Mouse (Mus musculus) B cell, adult 2 months (primary cell): Measurements from ENCODE around the gene Otog.

ENCODE experiments used
- DNase-seq, 2 experiments: peaks; one replicate each; pipeline ENCODE4 v3.0.0; 2022

The Otog gene

DNA sequence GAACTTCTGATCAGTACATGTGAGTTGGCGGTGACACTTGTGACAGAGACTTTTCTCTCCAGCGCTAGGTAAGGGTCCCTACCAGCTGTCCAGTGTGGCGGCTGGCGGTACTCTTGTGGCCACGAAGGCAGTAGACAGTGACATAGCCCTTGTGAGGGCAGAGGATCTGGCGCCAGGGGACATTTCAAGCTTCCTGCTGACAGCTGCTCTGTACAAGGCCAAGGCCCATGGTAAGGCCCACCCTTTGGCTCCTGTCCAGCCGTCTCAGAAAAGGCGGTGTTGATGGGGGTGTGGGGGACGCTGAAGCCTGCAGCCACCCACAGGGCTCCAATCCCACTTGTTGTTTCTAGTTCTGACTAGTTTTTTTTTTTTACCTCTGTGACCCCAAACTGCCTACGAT is 42.9 kb downstream of the Otog start:
- DNase-seq = no peak

DNA sequence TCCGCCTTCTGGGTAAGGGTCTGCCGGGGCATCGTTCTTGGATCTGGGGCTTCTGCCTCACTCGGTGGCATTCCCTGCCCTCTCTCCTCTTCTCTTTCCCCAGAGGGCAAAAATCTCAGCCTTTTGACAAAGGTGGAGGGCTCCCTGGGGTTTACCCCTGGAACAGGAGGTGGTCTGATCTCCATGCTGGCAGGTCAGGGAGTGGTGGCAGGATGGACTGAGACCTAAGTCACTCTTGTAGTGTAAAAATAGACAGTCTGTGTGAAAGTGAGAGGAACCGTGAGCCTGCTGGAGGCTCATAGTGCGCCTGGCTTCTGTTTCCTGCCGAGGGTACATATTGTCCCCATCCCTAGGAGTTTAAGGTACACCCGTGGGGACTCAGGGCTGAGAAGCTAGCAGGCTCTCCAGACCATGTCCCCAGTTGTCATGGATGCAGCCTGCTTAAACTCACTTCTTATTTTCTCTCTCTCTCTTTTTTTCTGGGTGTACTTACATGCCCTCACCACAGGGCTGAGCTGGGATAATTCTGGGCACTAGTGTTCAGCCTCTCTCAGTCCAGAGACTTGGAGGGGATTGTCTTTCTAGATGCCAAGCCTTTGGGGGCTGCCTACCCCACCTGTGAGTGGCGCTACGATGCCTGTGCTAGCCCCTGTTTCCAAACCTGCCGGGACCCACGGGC is 44.5 kb downstream of the Otog start:
- DNase-seq = no peak

DNA sequence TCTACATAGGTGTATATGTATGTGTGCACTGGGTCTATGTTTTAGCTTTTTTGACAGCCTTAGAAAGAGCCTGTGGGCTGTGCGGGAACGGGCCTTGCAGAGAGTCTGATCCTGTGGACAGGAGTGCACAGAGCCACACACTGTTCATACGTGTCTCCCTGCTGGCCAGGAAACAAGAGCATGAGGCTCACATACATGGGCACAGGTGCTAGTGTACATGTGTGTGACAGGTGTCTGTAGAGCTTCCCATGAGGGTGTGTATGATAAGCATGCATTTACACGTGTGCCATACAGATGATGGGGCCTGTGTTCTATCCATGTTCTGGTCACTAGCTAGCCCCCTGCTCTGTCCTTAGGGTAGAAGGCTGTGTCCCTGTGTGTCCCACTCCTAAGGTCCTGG is 45.6 kb downstream of the Otog start:
- no peak for DNase-seq

DNA sequence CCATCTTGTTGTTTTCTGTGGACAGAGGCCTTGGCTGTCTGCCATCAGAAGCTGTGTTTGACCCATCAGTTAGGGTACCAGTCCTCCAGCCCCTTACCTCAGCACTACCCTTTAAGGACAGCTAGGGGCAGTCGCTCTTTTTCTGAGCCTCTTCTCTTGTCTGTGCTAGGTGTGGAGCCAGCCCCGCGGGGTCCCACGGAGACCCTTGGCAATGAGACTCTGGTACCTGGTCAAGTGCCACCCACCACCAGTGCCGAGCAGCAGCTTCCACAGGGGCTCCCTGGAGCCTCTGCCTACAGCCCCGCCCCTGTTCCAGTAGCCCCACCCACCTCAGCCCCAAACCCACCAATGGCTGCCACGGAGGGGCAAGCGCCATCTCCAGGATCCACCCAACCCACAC is 46.3 kb downstream of the Otog start:
- no peak for DNase-seq

DNA sequence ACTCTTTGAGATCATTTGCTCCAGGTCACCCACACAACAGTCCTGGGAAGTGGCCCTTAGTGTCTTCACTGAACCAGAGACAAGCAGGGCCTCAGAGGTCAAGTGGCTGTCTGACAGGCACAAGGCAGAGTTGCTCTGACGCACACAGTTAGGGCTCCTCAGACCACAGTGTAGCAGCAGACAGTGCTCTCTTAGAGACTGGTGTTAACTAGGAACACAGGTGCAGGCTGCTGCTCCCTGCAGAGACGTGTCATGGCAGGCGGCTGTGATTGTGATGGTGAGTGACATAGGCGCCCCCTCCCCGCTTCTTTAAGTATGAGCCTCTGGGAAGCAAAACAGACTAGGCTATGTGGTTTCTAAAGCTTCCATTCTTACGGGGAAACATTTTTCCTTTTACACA is 55.5 kb downstream of the Otog start:
- no peak for DNase-seq

DNA sequence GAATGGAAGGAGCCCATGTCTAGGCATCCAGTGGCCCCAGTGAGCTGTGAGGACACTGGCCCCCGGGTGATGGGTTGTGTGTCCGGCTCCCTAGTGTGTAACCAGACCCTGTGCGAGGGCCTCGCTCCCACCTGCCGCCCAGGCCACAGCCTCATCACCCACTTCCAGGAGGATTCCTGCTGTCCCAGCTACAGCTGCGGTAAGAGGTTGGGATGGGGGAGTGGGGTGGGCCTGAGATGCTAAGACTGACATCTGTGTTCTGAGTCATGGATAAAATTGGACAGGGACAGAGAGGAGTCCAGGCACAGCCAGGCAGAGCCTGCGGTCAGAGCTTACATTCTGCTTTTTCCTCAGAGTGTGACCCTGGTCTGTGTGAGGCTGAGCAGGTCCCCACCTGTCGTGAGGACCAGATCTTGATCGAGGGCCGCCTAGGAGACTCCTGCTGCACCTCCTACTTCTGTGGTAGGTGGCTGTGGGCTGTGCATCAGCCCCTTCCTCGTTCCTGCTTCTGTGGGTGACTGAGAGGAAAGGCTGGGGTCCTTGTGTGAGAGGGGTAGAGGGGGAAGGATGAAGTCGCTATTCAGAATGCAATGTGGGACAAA is 60.3 kb downstream of the Otog start:
- no peak for DNase-seq

DNA sequence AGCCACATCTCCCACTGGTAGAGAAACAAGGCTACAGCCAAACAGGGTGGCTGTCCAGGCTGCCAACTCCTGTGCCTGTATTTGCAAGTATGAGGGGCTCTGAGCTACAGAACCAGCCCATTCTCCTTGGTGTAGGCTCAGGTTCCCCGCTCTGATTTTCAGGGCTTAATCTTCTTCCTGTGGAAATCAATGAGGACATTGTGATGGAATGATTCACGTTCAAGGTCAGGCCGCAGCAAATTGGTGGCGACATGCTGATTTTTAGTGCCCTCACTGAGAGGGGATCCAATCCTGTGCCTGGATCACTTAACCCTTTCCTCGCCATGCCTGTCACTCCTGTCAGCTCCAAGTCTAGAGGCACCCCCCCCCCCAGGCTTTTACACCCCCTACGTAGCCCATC is 72.7 kb downstream of the Otog start:
- DNase-seq = no peak

DNA sequence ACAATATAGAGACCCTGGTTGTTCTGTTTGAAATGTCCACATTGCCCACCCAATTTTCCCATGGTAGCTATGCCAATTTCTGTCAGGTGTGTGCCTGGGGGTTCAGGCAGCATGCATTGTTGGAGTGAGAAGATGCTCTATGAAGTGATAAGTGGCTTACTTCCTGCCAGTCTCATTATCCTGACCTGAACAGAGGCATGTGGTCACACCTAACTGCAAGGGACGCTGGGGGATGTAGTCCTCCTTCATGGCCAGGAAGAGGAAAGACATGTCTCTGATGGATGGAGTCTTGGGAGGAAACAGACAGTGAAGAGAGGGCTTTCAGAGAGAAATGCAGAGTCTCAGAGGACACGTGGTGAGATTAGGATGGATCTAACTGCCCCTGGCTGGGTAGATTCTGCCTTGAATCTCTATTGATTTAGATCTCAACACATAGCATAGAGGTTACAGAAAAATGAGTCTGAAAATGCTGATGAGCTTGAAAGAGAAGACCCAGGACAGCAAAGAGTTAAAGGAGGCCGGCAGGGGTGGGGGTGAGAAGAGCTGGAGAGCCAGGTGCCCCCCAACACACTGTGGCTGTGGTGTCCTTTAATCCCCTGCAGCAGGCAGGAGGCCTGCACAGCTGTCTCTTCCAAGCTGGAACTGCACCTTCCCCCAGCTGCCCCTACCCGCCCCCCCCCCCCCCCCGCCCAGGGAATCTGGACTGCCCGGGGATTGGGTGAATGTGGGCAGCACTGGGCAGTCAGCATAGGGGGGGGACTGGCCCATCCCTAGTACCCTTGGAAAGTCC is 73.6 kb downstream of the Otog start:
- DNase-seq = no peak

DNA sequence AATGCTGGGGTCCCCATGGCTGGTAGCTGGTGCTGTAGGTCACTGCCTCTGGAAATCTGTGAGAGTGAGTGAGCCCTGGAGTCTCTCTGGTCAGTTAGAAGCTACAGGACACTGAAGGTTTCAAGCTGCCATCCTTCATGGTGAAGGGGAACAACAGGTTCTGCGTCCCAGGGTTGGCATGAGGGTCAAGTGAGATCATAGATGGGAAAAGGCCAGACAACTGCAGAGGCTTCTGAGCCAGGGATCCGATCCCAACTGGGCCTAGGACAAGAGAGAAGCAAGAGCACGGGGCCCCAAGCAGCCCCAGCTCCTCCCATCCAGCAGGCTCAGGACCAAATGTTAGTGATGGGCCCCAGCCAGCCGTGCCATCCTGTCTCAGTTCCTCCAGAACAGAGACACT is 74.9 kb downstream of the Otog start:
- no peak for DNase-seq

DNA sequence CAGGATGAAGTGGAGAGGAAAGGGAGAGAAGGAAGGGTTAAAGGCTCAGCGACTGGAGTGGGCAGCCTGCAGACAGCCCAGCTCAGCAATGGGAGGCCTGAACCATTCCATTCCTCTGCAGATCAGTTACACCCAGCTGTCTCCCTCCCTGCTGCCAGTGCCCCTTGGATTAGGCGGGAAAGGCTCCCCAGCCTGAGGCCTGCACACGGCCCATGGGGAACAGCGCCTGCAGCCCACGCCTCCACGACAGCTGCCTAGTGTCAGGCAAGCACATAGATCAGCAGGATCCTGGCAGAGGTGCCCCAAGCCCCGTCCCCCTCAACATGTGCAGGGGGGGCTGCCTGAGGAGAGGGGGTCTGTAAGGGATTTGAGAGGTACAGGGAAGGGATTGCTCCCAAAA is 76.2 kb downstream of the Otog start:
- DNase-seq = no peak

DNA sequence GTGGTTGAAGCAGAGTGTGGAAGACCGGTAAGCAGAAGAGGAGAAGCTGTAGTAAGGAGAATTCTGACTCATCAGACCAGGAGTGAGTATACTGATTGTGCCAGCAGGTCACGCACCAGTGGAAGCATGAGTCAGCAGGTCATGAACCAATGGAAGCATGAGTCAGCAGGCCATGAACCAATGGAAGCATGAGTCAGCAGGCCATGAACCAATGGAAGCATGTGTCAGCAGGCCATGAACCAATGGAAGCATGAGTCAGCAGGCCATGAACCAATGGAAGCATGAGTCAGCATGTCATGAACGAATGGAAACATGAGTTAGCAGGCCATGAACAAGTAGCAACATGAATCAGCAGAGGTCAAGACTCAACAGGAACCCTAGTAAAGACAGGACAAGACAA is 80.5 kb downstream of the Otog start:
- no peak for DNase-seq

DNA sequence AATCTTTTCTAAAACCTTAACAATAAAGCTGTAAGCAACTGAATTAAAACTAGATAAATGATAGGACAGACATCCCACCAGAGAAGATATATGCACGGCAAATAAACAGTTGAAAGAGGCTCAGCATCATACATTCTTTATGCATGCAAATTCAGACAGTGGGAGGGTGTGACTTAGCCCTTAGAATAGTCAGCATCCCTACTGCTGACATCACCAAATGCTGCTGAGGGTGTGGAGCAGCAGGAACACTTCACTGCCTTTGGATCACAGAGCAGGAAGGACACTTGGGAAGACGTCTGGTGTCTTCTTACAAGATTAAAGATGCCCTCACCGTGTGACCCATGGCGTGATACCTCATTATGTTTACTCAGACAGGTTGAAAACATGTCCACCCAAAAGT is 87.1 kb downstream of the Otog start:
- no peak for DNase-seq

DNA sequence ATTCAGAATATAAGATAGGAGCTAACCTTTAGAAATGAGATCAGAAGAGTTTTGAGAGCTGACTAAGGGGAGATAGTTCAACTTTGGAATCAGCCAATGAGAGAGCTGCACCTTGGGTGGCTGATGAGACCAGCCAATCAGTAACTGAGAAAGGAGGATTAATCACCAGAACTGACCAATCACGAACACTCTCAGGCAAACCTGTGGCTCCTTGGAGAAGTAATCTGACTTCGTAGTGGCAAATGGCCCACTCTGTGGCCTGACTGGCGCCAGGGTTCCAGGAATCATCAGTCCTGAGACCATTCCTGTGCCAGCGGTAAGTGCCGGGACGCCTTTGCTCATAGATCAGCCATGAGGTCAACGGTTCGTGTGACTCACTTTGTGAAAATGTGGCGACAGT is 96.6 kb downstream of the Otog start:
- no peak for DNase-seq

DNA sequence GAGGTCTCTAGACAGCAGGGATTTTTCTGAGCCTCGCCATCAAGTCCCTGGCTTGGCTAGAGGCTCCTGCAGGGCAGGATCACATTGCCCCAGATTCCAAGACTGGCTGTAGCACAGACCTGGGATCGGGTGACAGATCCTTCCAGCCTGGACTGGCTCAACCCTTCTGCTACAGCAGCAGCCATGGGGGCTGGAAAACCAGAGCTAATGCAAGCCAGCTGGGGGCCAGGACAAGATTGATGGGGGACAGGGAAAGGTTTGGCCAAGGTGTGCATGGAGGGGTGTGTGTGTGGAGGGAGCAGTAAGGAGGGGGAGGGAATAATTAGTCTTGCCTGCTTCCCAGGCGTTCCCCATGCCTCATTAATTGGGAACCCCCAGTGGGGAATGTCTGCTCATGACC is 99.0 kb downstream of the Otog start:
- no peak for DNase-seq

DNA sequence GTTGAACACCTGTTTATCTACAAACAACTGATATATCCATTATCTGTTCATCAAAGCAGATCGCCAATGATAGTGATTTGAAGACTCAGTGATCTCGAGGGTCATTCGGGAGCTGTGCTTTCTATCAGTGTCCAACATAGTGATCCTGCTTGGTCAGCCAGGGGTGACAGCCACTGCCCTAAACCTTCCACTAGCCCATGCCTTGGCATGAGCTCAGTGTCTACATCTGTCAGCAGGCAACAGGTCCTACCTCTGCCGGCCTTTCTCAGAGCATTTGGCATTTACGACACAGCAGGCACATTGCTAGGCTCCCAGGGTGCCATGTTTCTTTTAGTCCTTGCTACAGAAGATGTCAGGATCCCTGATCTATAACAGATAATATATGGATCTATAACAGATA is 99.5 kb downstream of the Otog start:
- no peak for DNase-seq

DNA sequence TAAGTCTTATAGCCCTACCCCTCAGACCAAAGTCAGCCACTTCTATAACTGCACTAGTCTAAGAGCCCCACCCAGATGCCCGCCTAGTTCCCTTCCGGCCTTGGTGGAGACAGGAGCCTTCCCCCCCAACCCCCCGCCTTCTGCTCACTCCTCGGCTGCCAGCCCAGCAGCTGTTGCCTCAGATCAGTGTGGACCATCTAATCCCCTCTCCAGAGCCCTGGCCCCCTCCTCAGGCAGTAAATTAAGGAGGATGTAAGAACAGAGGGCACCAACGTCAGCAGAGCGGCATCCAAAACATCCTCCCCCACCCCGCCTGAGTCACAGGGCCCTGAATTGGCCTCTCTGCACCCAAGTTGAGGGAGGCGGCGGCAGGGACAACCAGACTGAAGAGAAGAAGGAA is 100.7 kb downstream of the Otog start:
- DNase-seq = no peak

DNA sequence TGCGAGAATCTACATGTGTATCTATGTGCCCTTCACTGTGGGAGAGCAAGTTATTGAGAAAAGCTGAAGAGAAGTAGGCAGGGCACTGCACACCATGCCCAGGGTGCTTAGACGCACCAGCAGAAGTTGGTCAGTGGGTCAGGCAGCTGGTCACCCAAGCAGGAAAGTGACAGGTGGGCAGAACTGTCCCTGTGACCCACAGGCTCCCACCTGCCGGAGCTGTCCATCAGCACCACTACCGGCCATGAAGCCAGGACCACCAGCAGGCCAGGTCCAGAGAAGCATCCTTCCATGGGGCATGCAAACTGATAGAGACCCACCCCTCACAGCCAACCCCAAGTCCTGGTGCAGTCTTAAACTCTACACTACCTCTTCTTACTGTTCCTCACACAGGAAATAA is 106.9 kb downstream of the Otog start:
- DNase-seq = no peak

DNA sequence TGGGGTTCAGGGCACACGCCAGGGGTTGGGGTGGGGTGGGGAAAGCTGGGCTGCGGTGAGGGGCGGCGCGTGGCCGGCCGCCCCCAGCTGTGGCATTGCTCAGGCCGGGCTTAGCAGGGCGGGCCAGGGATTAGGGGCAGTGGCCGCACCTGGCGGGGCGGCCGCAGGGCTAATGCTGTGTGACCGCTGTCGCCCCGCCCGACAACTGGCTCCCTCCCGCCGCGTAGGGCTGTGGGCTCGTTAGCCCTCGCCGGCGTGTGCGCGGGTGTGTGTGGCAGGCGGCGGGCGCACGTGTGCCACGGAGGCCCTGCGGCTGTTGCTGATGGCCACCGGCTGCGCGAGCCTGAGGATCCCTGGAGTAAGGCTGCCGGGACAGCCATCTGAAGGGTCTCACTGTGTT is 108.0 kb downstream of the Otog start:
- DNase-seq = no peak

DNA sequence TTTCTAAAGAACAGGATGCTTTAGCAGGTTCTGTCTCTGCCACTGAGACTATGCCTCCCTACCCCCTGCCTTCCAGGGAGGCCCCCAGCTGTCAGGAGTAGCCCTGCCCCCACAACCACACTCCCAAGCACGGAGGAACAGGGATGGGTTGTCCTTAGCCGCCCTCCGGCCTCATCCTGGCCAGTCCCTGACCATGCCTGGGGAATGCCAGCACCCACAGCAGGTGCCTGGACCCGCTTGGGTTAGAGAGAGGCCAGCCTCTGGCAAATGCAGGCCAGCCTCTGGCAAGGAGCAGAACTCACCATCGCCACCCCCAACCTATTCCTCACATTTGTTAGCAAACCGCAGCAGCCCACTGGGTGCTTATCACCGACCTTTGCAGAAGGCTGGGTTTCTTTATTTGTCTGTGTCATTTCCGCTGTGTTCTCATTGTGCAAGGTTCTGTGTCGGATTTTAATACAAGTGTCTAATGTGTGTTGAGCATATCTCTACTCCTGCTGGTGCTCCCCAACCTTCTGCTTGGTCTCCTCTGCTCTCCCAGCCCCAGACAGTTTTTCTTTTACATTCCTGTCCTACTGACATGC is 109.4 kb downstream of the Otog start:
- no peak for DNase-seq

DNA sequence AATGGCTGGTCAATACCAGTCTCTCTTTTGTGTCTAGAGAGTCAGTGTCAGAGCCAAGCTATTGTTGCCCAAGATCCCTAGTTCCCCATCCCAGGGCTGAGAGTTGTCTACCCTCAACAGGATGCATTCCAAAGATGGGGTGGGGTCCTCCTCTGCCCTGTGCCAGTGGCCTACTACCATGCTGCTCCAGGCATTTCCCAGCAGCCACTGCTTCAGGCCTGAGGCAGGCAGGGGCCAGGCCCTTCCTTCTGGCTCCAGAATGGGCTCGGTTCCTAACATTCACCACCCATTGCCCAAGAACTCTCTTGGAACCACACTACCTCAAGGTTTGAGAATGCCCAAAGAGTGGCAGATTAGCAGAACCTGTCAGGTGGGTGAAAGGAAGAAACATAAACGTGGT is 112.0 kb downstream of the Otog start:
- DNase-seq = no peak

DNA sequence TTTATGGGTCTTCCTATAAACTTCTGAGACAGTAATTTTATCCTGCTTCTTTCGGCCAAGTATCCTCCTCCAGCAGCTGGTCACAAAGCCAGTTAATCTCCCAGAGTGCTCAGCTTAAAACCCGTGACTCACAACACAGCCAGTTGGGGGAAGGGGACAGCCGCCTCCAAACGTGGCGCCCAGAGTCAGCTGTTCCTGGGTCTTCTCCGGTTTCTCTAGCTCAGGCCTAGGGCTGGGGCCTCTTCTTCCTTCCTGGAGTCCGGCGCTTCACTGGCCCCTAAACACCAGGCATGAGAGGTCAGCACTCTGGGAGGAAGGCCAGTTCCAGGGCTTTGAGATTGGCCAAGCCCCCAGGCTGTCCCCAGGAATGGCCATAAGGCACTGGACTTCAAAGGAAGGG is 112.4 kb downstream of the Otog start:
- DNase-seq = no peak

DNA sequence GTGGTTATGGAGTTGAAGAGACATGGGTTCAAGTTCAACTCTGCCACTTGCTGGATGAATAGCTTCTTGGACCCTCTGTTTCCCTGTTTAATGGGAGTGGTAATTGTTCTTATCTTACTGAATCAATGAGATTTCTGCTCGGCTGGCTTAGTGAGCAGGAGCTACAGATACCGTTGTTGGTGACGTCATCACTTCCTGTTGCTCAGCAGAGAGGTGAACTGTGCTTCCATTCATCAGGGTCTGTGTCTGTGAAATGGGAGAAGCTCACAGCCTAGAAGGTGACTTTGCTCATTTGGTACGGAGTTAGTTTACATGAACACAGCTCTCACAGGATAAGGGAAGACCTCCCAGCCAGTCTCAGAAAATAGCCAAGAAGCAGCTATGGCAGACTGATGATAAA is 113.1 kb downstream of the Otog start:
- no peak for DNase-seq
